Mouse (Mus musculus) brown adipose tissue, adult 24 weeks (tissue): ENCODE data around the gene Brms1. TPM values are rescaled to one million over a fixed set of nuclear protein-coding genes. Genes with fewer than 3 reads are reported as not detected.
"Not testable (repeated sequence)": the region's sequence is repeated elsewhere in the genome, so short reads cannot be mapped to it uniquely, and the experiment has no call there.

Source experiments
- H3K27ac ChIP-seq: fragments of 200-500 bp; replicated peaks from 2 replicates; pipeline ENCODE4 v1.5.1; 2012; ENCODE audit warnings: low read depth, mild to moderate bottlenecking, low read length
- H3K4me1 ChIP-seq: fragments of 200-500 bp; 2 replicates; pipeline ENCODE4 v1.6.1; 2012; ENCODE audit warnings: low read length, mixed read lengths; ENCODE audit not compliant: control insufficient read depth, insufficient read depth, insufficient read length
- H3K4me3 ChIP-seq: fragments of 200-500 bp; 2 replicates; pipeline ENCODE4 v1.5.1; 2012; ENCODE audit warnings: low read depth, mild to moderate bottlenecking, low read length, moderate library complexity; ENCODE audit not compliant: insufficient read depth
- polyA plus RNA-seq: library from polyadenylated mRNA; stranded (reverse); fragments of >200 nt; gene quantifications from 2 replicates; pipeline ENCODE4 v1.2.4, GENCODE M21; 2012; ENCODE audit not compliant: missing spikeins, insufficient read depth, insufficient read length

Brms1 gene
- polyA plus RNA-seq, 1 experiment: 9.8 TPM

- not testable (repeated sequence) for H3K27ac ChIP-seq, H3K4me1 ChIP-seq, H3K4me3 ChIP-seq
Observed at GRCm38 (mm10) chr19:5086533-5086932, 45.4 kb downstream of the Brms1 start.

DNA sequence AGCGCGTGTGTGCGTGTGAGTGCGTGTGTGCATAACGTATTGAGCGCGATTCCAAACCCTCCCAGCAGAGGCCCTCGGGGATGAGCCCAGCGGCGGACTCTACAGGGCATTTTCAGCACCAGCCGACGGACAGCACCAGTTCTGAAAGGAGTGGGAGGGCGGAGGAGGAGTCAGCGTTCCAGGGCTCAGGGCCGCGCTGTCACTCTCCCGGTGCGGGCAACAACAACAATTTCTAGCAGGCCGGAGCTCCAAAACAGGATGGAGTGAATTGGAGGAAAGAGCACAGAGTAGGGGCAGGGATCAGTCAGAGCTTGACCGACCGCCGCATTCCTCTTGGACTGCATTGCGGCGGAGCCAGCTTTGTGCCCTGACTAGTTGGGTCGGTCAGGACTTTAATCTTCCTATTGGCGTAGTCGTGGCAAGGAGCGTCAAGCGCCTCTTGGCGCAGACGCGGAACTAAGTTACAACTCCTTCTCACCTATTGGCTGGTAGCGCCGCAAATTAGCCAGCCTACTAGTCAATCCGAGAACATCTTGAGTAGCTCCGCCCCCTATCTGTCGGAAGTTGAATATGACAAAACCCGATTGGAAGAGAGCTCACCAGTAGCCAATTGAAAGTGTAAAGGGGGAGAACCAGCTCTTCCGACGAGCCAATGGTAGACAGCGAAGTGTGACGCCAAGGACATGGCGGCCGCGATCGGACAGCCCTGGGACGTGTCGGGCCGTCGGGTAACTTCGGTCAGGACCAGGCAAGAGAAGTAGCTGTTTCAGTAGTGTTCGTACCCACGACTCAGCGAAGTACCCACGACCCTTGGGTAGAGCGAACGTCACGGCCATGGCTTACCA is 47.0 kb downstream of the Brms1 start, which contains the start of gene Yif1a:
TSS of gene Yif1a (plus strand) at position 655 of the 845 bp plus-strand sequence.
- peaks cover 6% of the 10 kb centered on the region; the same call in 1 of the 2 replicates for H3K4me1 ChIP-seq
- H3K27ac ChIP-seq: peak within 1 kb of the TSS; percentile 83
- peak within 1 kb of the TSS; percentile 73 for H3K4me3 ChIP-seq

GRCm38 (mm10) chr19:5089324-5089723 is 48.2 kb downstream of the Brms1 start:
- H3K4me1 ChIP-seq: peaks cover 6% of the 10 kb centered on the region; the same call in 1 of the 2 replicates
- H3K27ac ChIP-seq: no peak overlapping the region
- peak overlapping the region; percentile 73; the same call in 1 of the 2 replicates for H3K4me3 ChIP-seq

GRCm38 (mm10) chr19:5092083-5092482 is 50.9 kb downstream of the Brms1 start:
- Histone ChIP-seq H3K4me3 (no peak overlapping the region), H3K4me1 (peaks cover 6% of the 10 kb centered on the region; the same call in 1 of the 2 replicates), H3K27ac (no peak overlapping the region)

DNA sequence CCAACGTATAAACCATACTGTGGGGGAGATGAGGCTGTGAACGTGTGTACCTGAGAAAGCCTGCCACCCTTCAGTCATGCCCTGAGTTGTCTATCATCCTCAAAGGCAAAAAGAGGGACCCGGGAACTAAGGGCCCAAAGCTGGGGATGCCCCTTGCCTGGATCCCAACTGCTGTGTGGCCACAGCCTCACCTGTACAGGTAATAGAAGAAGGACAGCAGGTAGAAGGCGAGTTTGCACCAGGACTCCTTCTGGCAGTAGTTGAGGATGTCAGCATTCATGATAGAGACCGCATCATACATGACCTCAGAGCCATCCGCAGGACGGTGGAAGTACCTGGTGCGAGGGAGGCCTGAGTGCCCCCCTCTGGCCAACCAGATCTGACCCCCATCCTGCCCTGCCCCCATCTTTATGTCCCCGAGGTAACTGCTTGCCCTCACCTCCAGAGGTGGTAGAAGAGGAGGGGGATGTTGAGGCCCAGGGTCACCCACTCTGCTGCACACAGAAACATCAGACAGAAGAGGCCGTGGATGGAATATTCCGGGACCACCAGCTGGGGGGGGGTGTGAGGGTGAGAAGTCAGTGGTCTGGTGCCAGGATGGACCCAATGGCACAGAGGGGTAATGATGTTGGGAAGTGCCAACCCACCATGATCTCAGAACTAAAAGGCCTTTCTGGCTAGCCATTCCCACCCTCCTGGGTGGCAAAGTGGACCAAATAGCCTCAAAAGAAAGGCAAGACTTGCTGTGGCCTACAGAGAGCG is 52.5 kb downstream of the Brms1 start:
- H3K27ac ChIP-seq: no peak overlapping the region
- peaks cover 3% of the 10 kb centered on the region; the same call in 1 of the 2 replicates for H3K4me1 ChIP-seq
- no peak overlapping the region for H3K4me3 ChIP-seq

- Histone ChIP-seq H3K4me3 (no peak overlapping the region), H3K27ac (no peak overlapping the region), H3K4me1 (peaks cover 5% of the 10 kb centered on the region; the same call in 1 of the 2 replicates)
Observed at GRCm38 (mm10) chr19:5094243-5094632, 53.1 kb downstream of the Brms1 start.

- no peak overlapping the region for H3K27ac ChIP-seq
- H3K4me1 ChIP-seq: peaks cover 5% of the 10 kb centered on the region; the same call in 1 of the 2 replicates
- H3K4me3 ChIP-seq: no peak overlapping the region
Observed at GRCm38 (mm10) chr19:5094746-5095417, 53.7 kb downstream of the Brms1 start.

- peaks cover 5% of the 10 kb centered on the region; the same call in 1 of the 2 replicates for H3K4me1 ChIP-seq
- no peak overlapping the region for H3K27ac ChIP-seq
- no peak overlapping the region for H3K4me3 ChIP-seq
Observed at GRCm38 (mm10) chr19:5095887-5096474, 54.8 kb downstream of the Brms1 start.

DNA sequence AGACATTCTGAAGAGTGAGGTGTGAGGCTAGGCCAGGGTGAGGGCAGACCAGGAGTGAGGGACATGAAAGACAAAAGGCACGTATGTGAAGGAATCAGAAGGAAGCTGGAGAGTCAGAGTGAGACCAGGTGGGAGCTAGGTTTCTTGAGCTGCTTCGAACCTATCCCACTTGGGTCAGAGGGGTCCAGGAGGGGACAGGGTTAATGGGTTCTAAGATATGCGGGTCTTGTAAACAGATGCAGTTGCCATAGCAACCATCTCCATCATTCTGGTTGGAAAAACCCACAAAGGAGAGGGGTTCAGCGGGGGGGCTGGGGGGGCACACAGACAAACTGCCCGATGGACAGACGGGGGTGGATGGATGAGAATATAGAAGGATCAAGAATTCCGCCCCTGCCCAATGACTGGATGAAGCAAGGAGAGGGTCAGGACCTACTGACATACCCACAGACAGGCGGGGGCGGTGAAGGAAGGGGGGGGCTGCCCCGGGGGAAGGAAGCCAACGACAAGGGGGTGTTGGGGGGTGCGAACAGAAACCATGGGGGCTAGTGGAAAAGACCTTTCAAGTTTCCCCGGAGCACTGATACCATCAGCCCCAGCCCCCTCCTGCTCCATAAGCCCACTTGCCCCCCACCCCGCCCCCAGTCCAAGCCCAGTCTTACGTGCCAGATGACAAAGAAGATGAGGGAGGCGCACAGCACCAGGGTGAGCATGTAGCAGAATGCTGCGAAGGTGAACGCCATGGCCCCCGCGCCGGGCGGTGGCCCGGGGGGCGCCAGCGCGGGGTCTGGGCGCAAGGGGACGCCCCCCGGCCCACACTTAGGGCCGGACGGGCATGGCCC is 56.6 kb downstream of the Brms1 start:
- no peak overlapping the region for H3K4me3 ChIP-seq
- peaks cover 5% of the 10 kb centered on the region; the same call in 1 of the 2 replicates for H3K4me1 ChIP-seq
- H3K27ac ChIP-seq: no peak overlapping the region

GRCm38 (mm10) chr19:5098363-5099143 is 57.4 kb downstream of the Brms1 start, which contains the start of gene Cnih2:
Gene Cnih2, minus strand, starts transcription at chr19:5098521.
- Histone ChIP-seq H3K4me1 (peaks cover 5% of the 10 kb centered on the region; the same call in 1 of the 2 replicates), H3K4me3 (no peak within 1 kb of the TSS), H3K27ac (no peak within 1 kb of the TSS)
